Mouse (Mus musculus): Measurements from ENCODE around the gene Ubl4b. TPM values are rescaled to one million over a fixed set of nuclear protein-coding genes. Genes with fewer than 3 reads are reported as not detected.

Gene Ubl4b
- polyA plus RNA-seq, 1 experiment from 2014 or later, result not detected

GRCm38 (mm10) chr3:107537504-107537889 is 17.4 kb downstream of the Ubl4b start:
- peak overlapping the region; percentile 53 for H3K4me2 ChIP-seq
- no peak for TF ChIP-seq CTCF (IDR thresholded peaks at IDR 0.05; ENCODE audit: low read depth)
- peak; percentile 36 for ATAC-seq (ENCODE audit: insufficient read depth)
- H3K27me3 ChIP-seq (ENCODE audit: insufficient read depth, low read length), result 0 out of 2 replicates have a peak, but pooled peaks cover 4% of the 10 kb centered on the region
- DNase-seq, result no peak
- H3K36me3 ChIP-seq (ENCODE audit: insufficient read depth), result no peaks in the 10 kb centered on the region
- H3K9me3 ChIP-seq (ENCODE audit: low read depth, low read length), result no peaks in the 10 kb centered on the region
- WGBS, result 27% methylated on average over 8 of the region's 8 CpGs
- H3K4me3 ChIP-seq (ENCODE audit: low read depth, low read length), result peak overlapping the region; percentile 10; the same call in 1 of the 2 replicates
- 0 out of 2 replicates have a peak, but pooled peaks cover 4% of the 10 kb centered on the region for H3K4me1 ChIP-seq (ENCODE audit: insufficient read depth)
- peak overlapping the region; percentile 40; the same call in 1 of the 2 replicates for H3K27ac ChIP-seq (ENCODE audit: low read depth)
- no peak overlapping the region for H3K9ac ChIP-seq

- Histone ChIP-seq H3K36me3 (ENCODE audit: insufficient read depth) (no peaks in the 10 kb centered on the region), H3K4me2 (peak overlapping the region; percentile 53), H3K9ac (no peak overlapping the region), H3K27ac (ENCODE audit: low read depth) (peak overlapping the region; percentile 40; the same call in 1 of the 2 replicates), H3K27me3 (ENCODE audit: insufficient read depth, low read length) (0 out of 2 replicates have a peak, but pooled peaks cover 4% of the 10 kb centered on the region), H3K9me3 (ENCODE audit: low read depth, low read length) (no peaks in the 10 kb centered on the region), H3K4me1 (ENCODE audit: insufficient read depth) (0 out of 2 replicates have a peak, but pooled peaks cover 4% of the 10 kb centered on the region), H3K4me3 (ENCODE audit: low read depth, low read length) (peak overlapping the region; percentile 10; the same call in 1 of the 2 replicates)
- ATAC-seq (ENCODE audit: insufficient read depth) (peak; percentile 88), DNase-seq (peak; percentile 77)
- 2% methylated on average over 17 of the region's 17 CpGs for WGBS
- TF ChIP-seq CTCF (IDR thresholded peaks at IDR 0.05; ENCODE audit: low read depth), result no peak
Observed at GRCm38 (mm10) chr3:107536810-107537503, 17.9 kb downstream of the Ubl4b start.

GRCm38 (mm10) chr3:107534951-107535350 is 19.9 kb downstream of the Ubl4b start:
- H3K4me2 ChIP-seq, result no peak overlapping the region
- 0 out of 2 replicates have a peak, but pooled peaks cover 4% of the 10 kb centered on the region for H3K4me1 ChIP-seq (ENCODE audit: insufficient read depth)
- no peak overlapping the region for H3K9ac ChIP-seq
- no peak for TF ChIP-seq CTCF (IDR thresholded peaks at IDR 0.05; ENCODE audit: low read depth)
- no peak for ATAC-seq (ENCODE audit: insufficient read depth)
- no peak overlapping the region for H3K4me3 ChIP-seq (ENCODE audit: low read depth, low read length)
- no peak for DNase-seq
- H3K27ac ChIP-seq (ENCODE audit: low read depth), result no peak overlapping the region
- WGBS, result 87% methylated on average over 7 of the region's 7 CpGs
- no peaks in the 10 kb centered on the region for H3K36me3 ChIP-seq (ENCODE audit: insufficient read depth)
- H3K27me3 ChIP-seq (ENCODE audit: insufficient read depth, low read length), result 0 out of 2 replicates have a peak, but pooled peaks cover 4% of the 10 kb centered on the region
- no peaks in the 10 kb centered on the region for H3K9me3 ChIP-seq (ENCODE audit: low read depth, low read length)

GRCm38 (mm10) chr3:107533532-107533931 is 21.3 kb downstream of the Ubl4b start:
- H3K27ac ChIP-seq (ENCODE audit: low read depth), result no peak overlapping the region
- no peak overlapping the region for H3K9ac ChIP-seq
- no peaks in the 10 kb centered on the region for H3K36me3 ChIP-seq (ENCODE audit: insufficient read depth)
- ATAC-seq (ENCODE audit: insufficient read depth) (peak; percentile 56), DNase-seq (peak; percentile 79)
- H3K27me3 ChIP-seq (ENCODE audit: insufficient read depth, low read length), result no peaks in the 10 kb centered on the region
- WGBS, result 28% methylated on average over 4 of the region's 4 CpGs
- TF ChIP-seq CTCF (IDR thresholded peaks at IDR 0.05; ENCODE audit: low read depth), result no peak
- 0 out of 2 replicates have a peak, but pooled peaks cover 4% of the 10 kb centered on the region for H3K4me1 ChIP-seq (ENCODE audit: insufficient read depth)
- no peak overlapping the region for H3K4me2 ChIP-seq
- H3K9me3 ChIP-seq (ENCODE audit: low read depth, low read length), result no peaks in the 10 kb centered on the region
- H3K4me3 ChIP-seq (ENCODE audit: low read depth, low read length), result no peak overlapping the region

- no peaks in the 10 kb centered on the region for H3K36me3 ChIP-seq (ENCODE audit: insufficient read depth)
- H3K4me2 ChIP-seq, result no peak overlapping the region
- ATAC-seq (ENCODE audit: insufficient read depth) (no peak), DNase-seq (no peak)
- H3K27ac ChIP-seq (ENCODE audit: low read depth), result no peak overlapping the region
- H3K9me3 ChIP-seq (ENCODE audit: low read depth, low read length), result no peaks in the 10 kb centered on the region
- TF ChIP-seq CTCF (IDR thresholded peaks at IDR 0.05; ENCODE audit: low read depth), result no peak
- H3K9ac ChIP-seq, result no peak overlapping the region
- 74% methylated on average over 5 of the region's 5 CpGs for WGBS
- H3K27me3 ChIP-seq (ENCODE audit: insufficient read depth, low read length), result no peaks in the 10 kb centered on the region
- no peak overlapping the region for H3K4me3 ChIP-seq (ENCODE audit: low read depth, low read length)
- no peaks in the 10 kb centered on the region for H3K4me1 ChIP-seq (ENCODE audit: insufficient read depth)
Observed at GRCm38 (mm10) chr3:107530581-107530980, 24.3 kb downstream of the Ubl4b start.

- H3K9me3 ChIP-seq (ENCODE audit: low read depth, low read length), result no peaks in the 10 kb centered on the region
- H3K4me1 ChIP-seq (ENCODE audit: insufficient read depth), result no peaks in the 10 kb centered on the region
- no peak overlapping the region for H3K9ac ChIP-seq
- no peaks in the 10 kb centered on the region for H3K36me3 ChIP-seq (ENCODE audit: insufficient read depth)
- no peak overlapping the region for H3K4me3 ChIP-seq (ENCODE audit: low read depth, low read length)
- no peaks in the 10 kb centered on the region for H3K27me3 ChIP-seq (ENCODE audit: insufficient read depth, low read length)
- H3K4me2 ChIP-seq, result no peak overlapping the region
- TF ChIP-seq CTCF (IDR thresholded peaks at IDR 0.05; ENCODE audit: low read depth), result no peak
- ATAC-seq (ENCODE audit: insufficient read depth) (no peak), DNase-seq (no peak)
- WGBS, result 70% methylated on average over 5 of the region's 5 CpGs
- H3K27ac ChIP-seq (ENCODE audit: low read depth), result no peak overlapping the region
Observed at GRCm38 (mm10) chr3:107529182-107529581, 25.7 kb downstream of the Ubl4b start.

- H3K9ac ChIP-seq, result no peak overlapping the region
- H3K27me3 ChIP-seq (ENCODE audit: insufficient read depth, low read length), result no peaks in the 10 kb centered on the region
- H3K4me1 ChIP-seq (ENCODE audit: insufficient read depth), result no peaks in the 10 kb centered on the region
- H3K4me3 ChIP-seq (ENCODE audit: low read depth, low read length), result no peak overlapping the region
- TF ChIP-seq CTCF (IDR thresholded peaks at IDR 0.05; ENCODE audit: low read depth), result no peak
- no peaks in the 10 kb centered on the region for H3K9me3 ChIP-seq (ENCODE audit: low read depth, low read length)
- no peak overlapping the region for H3K4me2 ChIP-seq
- no peak for DNase-seq
- H3K27ac ChIP-seq (ENCODE audit: low read depth), result no peak overlapping the region
- no peak for ATAC-seq (ENCODE audit: insufficient read depth)
- WGBS, result 20% methylated on average over 9 of the region's 9 CpGs
- no peaks in the 10 kb centered on the region for H3K36me3 ChIP-seq (ENCODE audit: insufficient read depth)
Observed at GRCm38 (mm10) chr3:107528401-107529118, 26.3 kb downstream of the Ubl4b start.
